Mouse (Mus musculus) urinary bladder, postnatal 36 days (tissue): ENCODE data around the gene Htatsf1.

ENCODE experiments used
- DNase-seq, 2 experiments: peaks; one replicate each; pipeline ENCODE4 v3.0.0; 2022; ENCODE audit warnings: low spot score in 2 of 2, mixed read lengths in 1 of 2

Gene Htatsf1

GRCm38 (mm10) chrX:57053174-57053992 is at the start of gene Htatsf1:
Gene Htatsf1, plus strand, starts transcription at chrX:57053583.
- DNase-seq, result peak; percentile 72 to 73

GRCm38 (mm10) chrX:57012891-57013290 is 40.5 kb upstream of the Htatsf1 start:
- DNase-seq, result no peak

- no peak for DNase-seq
Measured at GRCm38 (mm10) chrX:57042774-57043173, 10.6 kb upstream of the Htatsf1 start, which contains the start of gene Brs3. Gene Brs3, plus strand, starts transcription at chrX:57043074.

- DNase-seq, result no peak
Measured at GRCm38 (mm10) chrX:57043869-57044268, 9.5 kb upstream of the Htatsf1 start.

GRCm38 (mm10) chrX:57052848-57053173 is 572 bp upstream of the Htatsf1 start:
- DNase-seq, result no peak

- DNase-seq, result no peak
Measured at GRCm38 (mm10) chrX:57053993-57054385, 606 bp downstream of the Htatsf1 start.

- DNase-seq, result no peak
Measured at GRCm38 (mm10) chrX:57081496-57081895, 28.1 kb downstream of the Htatsf1 start.

GRCm38 (mm10) chrX:57087806-57088205 is 34.4 kb downstream of the Htatsf1 start, which contains the start of gene Vgll1:
Gene Vgll1, plus strand, starts transcription at chrX:57088106.
- no peak for DNase-seq

GRCm38 (mm10) chrX:57103415-57103814 is 50.0 kb downstream of the Htatsf1 start:
- no peak for DNase-seq

GRCm38 (mm10) chrX:57106956-57107355 is 53.6 kb downstream of the Htatsf1 start:
- no peak for DNase-seq
